Mouse (Mus musculus) myocyte (in vitro differentiated cells): ENCODE data around the gene Tmigd3.

Source experiments
- MAX ChIP-seq: IDR thresholded peaks from one replicate; pipeline ENCODE4 v1.6.1; 2011; ENCODE audit warnings: low read depth, mild to moderate bottlenecking, control low read depth
- MYOG ChIP-seq, 3 experiments: IDR thresholded peaks; one replicate each; pipeline ENCODE4 v1.6.1; 2011; ENCODE audit warnings: control low read depth in 2 of 3, low read depth in 2 of 3, mild to moderate bottlenecking in 2 of 3; ENCODE audit not compliant: insufficient read length in 2 of 3, control insufficient read depth in 1 of 3, insufficient read depth in 1 of 3
- POLR2A ChIP-seq: IDR thresholded peaks from one replicate; pipeline ENCODE4 v1.6.1; 2011; ENCODE audit warnings: low read depth, mild to moderate bottlenecking, control low read depth, moderate library complexity; ENCODE audit not compliant: insufficient read length
- POLR2AphosphoS2 ChIP-seq: IDR thresholded peaks from one replicate; pipeline ENCODE4 v1.6.1; 2011; ENCODE audit warnings: low read depth, control low read depth; ENCODE audit not compliant: insufficient read length
- REST ChIP-seq: IDR thresholded peaks from one replicate; pipeline ENCODE4 v1.6.1; 2011; ENCODE audit warnings: mild to moderate bottlenecking, control low read depth, moderate library complexity; ENCODE audit not compliant: insufficient read depth, insufficient read length
- TCF12 ChIP-seq: IDR thresholded peaks from one replicate; pipeline ENCODE4 v1.6.1; 2011; ENCODE audit warnings: mild to moderate bottlenecking, control low read depth; ENCODE audit not compliant: poor library complexity, insufficient read depth, severe bottlenecking
- USF1 ChIP-seq: IDR thresholded peaks from one replicate; pipeline ENCODE4 v1.6.1; 2011; ENCODE audit warnings: low read depth, mild to moderate bottlenecking, control low read depth, moderate library complexity

GRCm38 (mm10) chr3:105838655-105839054 lies 32.0 kb upstream of the Tmigd3 start:
- TF ChIP-seq MAX = no peak
- no peak for TF ChIP-seq USF1
- no peak for TF ChIP-seq POLR2AphosphoS2
- TF ChIP-seq POLR2A = no peak
- no peak for TF ChIP-seq TCF12
- TF ChIP-seq REST = no peak
- peak in 1 of 3 experiments; percentile 44 for TF ChIP-seq MYOG (IDR thresholded peaks at IDR 0.05; ENCODE audit: control insufficient read depth in 1 of 3, insufficient read depth in 1 of 3, insufficient read length in 2 of 3, low read depth in 2 of 3)
